Mouse (Mus musculus): ENCODE data around the gene Gm12166.

The Gm12166 gene

DNA sequence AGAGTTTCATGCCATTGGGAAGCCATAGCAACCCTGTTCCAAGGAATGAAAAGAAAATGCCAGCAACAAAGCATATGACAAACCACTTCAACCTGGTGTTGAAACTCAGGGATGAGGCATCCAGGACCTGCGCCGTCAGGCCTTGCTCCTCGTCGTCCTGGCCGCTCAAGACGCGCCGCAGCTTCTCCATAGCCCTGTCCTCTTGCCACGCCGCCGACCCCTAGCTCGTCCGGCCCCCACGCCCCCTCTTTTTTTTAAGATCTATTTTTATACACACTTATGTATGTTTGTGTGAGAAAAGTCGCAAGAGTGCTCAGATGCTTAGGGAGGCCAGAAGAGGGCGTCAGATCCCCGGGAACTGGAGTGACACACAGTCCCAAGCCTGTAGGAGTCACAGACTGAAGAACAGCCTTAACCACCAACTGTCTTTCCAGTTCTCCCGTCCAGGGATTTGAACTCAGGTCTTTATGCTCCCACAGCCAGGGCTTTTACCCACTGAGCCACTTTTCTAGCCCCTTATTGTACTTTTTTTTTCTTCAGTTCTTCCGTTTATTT is at the start of gene Gm12166:
Gm12166 (minus strand) TSS at position 217 of the 555 bp plus-strand sequence.
- peak; percentile 50 for DNase-seq (ENCODE audit: extremely low spot score)

DNA sequence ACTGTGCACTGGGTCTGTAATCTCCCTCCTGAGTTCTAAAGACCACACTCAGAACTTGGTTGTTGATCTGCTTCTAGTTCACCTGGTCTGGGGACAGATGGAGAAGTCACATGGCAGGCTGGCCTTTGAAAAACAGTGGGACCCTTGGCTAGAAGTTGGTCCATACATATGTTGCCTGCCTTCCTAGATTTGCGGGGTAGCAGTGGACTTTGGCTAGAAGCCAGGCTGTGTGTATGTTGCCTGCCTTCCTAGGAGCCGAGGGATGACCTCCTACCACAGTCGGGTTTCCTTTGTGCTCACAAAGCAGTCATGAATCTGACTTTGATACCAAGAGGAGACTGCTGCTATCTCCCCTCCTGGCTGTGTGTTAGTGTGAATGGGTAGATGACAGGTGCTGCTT is 44.9 kb upstream of the Gm12166 start:
- DNase-seq (ENCODE audit: extremely low spot score), result no peak

DNA sequence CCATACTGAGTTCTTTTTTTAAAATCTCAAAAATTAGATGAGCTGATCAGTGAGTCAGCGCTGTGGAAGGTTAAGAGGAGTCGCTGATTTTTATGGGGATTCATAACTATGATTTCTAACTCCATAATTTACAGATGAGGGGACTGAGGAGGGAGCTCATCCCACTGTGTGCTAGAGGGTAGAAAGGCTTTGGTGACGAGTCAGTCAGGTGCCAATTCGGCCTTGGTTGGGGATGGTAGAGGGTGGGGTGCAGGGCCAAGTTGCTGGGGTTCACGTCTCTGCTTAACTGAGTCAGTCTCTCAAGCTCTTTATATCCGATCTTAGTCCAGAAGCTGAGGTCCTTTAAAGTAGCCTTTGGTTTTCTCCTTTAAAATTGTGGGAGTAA is 44.1 kb upstream of the Gm12166 start:
- DNase-seq (ENCODE audit: extremely low spot score), result no peak

DNA sequence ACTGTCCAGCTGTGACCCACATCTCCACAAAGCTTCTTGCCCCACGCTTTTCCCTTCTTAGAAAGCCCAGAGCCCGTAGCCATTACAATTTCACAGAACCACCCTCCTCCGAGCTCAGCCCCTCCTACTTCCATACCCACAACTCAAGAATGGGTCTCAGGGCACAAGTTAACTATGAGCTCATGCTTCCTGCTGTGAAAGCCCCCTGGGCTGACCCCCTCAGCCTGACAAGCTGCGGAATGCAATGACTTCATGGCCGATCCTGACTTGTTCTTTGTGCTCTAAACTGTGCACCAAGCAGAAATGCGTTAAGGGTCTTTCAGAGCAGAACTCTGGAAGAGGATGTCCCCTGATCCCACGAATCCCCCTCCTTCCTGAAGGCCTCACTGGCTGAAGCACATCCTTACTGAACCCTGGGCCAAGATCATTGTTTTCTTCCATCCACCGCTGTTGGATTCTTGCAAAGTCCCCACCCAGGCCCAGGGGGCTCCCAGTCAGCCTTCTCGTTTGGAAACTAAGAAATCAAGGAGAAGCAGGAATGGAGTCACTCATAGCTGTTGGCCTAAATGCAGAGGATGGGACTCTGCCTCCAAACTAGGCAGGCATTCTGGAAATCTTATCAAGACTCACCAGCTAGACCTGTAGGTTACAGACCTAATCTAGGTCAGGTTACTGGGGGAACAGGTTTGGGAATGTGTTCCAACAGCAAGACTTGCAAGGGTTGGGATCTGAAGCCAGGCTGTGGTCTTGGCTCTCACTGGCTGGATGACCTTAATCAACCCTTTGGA is 43.5 kb upstream of the Gm12166 start:
- no peak for DNase-seq (ENCODE audit: extremely low spot score)

DNA sequence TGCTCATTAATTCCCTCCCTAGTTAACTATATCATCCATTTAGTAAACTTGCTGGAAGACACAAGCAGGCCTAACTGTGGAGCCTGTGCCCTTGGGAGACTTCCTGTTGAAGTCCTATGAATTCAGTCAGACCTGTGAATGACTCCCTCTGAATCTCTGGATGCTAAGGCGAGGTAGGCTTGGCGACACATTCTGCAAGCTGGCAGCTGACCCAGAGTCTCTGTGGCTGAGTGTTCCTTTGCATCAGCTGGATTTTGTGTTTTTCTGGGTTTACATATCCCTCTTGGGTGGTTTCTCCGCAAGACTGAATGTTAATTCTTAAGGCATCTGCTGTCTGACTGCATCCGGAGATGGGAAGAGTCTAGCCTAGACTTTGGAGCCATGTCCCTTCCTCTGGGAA is 40.0 kb upstream of the Gm12166 start:
- no peak for DNase-seq (ENCODE audit: extremely low spot score)

DNA sequence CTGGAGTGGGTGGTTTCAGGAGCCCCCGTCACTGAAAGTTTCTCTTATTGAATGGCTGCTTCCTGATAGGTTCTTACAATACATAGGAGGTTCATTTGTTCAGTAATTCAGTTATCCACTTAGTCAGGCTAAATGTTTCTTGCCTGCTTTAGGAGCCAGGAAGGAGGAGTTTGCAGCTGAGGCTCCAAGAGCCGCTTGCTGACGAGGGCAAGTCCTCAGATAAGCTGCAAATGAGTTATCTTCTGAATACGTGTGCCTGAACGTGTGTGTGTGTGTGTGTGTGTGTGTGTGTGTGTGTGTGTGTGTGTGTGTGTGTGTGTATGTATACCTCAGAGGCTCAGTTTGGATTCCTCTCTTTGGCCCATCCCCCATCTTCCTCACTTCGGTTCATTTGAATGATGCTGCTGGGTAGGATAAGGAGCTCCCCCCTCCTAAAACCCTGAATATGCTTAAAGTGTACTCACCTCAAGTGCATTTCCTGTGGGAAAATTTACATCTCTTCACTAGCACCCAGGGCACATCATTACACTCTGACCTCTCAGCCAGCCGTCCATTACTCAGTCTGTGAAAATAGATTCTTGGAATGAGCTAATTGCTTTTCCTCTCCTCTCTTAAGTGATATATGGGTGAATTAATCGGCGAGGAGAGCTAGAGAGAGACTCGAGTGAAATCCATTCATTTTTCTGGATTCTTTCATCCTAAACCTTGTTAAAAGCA is 39.0 kb upstream of the Gm12166 start:
- no peak for DNase-seq (ENCODE audit: extremely low spot score)

DNA sequence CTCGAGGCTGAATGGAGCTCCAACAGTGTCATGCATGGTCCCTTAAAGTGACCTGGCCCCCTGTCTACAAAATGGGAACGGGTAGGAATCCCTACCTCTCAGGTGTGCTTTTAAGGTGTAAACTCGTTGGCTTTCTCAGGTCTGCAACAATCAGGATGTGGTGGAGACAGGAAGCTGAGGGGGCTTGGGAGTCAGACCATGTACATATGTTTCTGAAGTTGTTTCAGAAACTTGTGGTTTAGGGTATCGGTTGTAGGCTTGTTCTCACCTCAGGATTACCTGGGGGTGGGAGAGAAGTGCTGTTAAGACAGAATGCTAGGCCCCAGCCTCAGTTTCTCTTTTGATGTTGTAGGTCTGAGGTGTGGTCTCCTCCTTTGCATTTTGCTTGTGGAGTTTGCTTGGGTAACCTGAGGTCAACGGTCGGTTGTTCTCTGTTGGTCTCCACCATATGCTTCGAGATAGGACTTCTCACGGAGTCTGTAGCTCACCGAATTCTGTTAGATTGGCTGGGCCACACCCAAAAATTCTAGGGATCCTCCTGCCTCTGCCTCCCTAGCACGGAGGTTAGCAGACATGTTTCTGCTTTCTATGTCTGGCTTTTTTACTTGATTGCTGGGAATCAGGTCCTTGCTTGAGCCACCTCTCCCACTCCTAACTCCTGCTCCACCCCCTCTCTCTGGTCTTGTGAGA is 38.1 kb upstream of the Gm12166 start:
- DNase-seq (ENCODE audit: extremely low spot score), result no peak

DNA sequence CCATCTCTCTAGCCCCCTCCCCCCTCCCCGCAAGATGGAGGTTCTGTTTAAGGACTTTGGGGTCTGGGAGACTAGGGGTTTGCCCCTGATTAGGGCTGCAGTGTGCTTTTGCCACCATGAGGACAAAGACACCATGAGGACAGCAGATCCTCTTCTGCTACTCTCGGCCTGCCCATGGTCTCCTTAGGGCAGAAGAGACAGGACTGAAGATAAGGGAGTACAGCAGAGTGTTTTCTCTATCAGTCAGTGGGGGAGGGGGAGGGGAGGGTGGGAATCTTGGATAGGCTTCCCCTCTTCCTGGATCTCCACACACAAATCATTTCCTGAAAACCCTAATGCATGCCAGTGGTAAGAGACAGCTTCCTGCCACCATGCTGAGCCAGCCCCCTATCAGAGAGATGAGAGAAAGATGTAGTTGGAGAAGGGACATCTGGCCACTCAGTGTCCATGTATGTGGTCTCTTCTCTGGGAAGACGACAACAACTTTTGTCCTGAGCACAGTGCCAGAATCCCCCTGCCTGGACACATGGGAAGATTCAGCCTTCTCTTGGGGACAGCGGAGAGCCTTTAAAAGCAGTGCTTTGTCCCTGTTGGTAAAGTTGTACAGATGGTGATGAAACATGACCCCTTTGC is 37.1 kb upstream of the Gm12166 start:
- peak; percentile 14 for DNase-seq (ENCODE audit: extremely low spot score)

DNA sequence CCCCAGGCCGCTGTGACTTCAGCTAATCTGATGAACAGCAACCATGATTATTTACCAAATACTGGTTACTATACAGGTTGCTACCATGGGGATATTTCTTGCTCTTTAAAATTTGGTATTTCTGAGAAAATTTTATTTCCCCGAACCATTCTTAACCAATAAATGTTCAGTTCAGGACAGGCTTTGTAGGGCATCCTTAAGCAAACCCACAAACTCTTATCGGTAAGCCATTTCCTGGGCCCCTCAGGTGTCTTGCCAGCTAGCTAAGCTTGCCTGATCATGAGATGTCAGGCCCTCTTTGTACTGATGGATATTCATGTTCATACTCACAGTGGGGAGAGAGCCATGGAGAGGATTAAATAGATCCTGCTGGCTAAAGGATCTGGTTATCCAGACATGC is 34.3 kb upstream of the Gm12166 start:
- no peak for DNase-seq (ENCODE audit: extremely low spot score)

DNA sequence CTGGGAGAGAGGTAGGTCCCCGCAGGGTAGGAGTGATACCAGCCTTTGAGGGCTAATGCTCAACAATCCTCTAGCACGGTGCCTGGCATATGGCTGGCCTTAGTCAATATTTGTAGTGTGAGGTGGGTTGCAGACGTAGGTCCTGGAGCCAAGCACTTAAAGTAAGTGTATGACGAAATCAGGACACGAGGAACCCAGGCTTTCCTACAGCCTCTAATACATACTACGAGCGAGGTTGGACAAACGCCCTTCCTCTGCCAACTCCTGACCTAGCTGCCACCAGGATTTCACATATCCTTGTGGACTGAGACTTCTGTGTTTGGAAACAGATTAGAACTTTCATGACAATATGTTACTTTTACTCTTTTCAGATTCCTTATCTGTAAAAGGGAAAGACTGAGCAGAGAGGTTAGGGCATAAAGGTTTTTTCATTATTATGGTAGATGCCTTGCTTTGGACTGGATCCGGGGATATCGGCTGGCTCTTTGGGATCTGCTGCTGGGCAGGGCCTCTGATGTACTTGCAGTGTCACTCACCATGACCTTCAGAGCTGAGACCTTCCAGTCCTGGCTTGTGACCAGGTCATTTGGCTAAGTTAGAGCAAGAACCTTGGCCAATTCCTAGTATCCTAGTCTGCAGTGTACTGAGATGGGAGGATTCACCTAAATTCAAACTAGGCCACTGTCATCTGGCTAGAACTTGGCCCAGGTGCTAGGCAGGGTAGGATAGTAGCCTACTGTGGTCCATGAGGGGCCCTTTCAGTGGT is 33.5 kb upstream of the Gm12166 start:
- DNase-seq (ENCODE audit: extremely low spot score), result no peak

DNA sequence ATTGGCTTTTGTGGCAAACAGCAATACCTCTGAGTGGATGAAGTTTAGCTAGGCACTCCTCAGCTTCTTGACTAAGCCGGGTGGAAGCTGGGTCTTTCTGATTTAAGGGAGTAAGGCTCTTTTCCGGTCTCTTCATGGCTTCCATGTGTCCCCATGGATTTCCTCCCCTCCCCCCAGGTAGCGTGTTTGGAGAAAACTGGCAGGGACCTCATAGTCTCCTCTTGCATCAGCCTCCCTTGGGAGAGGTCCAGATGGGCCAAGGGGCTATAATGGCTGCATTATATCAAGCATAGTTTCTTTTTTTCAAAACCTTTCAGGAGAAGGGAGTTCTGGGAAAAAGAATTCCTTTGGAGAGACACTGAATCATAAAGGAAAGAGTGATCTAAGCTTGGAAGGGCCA is 32.4 kb upstream of the Gm12166 start:
- no peak for DNase-seq (ENCODE audit: extremely low spot score)

DNA sequence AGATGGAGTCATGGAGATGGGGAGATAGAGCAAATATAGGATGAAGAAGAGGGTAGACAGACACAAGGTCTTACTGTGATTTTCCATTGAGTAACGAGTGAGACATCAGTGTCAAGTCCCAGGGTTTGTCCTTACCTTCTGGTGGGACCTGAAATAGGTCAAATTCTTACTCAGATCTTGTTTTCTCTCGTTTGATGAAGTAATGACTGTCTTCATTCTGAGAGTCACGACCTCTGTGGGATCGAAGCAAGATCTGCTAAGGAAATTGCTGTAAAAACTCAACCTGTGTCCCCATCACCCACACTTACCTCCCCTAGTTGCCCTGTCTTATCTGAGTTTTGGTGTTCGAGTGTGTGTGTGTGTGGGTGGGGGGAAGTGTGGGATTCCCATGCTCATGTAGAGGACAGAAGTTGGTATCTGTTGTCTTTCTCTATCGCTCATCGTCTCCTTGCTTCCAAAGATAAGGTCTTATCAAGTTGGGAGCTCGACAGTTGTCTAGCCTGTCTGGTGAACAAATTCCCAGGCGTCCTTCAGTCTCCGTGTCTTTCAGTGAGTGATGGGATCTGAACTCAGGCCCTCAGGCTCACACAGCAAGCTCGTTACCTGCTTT is 31.8 kb upstream of the Gm12166 start:
- DNase-seq (ENCODE audit: extremely low spot score), result no peak

DNA sequence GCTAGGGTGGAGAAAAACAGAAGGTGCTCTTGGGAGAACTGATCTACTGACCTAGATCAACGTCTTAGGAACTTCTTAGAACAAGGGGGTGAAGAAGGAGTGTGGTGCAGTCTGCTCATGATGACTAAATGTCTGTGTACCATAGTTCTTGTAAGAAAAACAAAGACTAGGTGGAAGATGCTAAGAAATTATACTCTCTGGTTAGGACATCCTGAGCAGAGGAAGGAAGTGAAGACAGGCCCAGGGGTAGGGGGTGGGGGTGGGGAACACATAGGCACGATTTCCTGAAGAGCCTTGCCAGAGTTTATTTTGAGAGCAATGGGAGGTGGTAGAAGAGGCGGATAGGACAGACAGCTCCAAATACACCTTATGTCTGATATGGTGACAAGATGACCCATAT is 31.3 kb upstream of the Gm12166 start:
- no peak for DNase-seq (ENCODE audit: extremely low spot score)

DNA sequence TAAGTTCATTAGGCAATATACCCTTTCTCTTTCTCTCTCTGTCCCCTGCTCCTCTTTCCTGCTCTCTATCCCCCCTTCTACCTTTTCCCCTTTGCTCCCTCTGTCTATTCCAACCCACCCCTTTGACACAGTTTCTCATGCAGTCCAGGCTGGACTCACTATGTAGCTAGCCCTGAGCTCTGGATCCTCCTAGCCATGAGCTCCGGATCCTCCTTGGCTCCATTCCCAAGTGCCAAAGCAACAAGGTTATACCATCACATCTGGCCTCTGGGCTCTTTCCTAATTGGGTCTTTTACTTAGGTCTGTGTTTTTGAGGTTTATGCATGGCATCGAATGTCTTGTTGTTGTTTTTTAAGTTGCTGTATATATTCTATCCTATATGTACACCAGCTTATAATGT is 29.0 kb upstream of the Gm12166 start:
- DNase-seq (ENCODE audit: extremely low spot score), result no peak

DNA sequence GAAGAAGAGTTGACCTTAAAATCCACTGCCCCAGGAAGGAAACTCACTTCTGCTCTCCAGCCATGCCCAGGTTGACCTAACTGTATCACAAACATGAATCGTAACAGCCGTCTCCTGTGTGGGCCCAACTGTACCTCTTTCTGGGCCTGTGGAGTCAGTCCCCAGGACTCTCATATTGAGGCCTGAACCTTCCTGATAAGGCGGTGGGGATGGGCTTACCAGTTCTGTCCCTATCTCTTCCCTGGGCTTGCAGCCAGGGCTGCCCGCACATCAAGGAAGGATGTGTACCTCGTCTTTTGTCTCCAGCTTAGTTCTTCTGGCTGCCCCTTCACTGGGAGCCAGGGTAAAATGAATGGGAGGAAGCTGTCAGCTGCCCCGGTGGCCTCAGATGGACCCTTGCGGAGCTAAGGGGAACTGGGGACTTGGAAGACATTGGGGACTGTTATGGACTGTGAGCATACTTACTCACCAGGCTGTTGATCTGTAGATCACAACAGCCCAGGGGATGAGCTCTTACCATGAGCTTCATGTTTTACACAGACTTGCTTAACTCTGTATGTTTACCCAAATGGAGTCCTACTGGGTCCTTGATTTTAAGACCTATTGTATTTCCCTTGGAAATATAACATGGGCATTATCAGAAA is 25.7 kb upstream of the Gm12166 start:
- no peak for DNase-seq (ENCODE audit: extremely low spot score)

DNA sequence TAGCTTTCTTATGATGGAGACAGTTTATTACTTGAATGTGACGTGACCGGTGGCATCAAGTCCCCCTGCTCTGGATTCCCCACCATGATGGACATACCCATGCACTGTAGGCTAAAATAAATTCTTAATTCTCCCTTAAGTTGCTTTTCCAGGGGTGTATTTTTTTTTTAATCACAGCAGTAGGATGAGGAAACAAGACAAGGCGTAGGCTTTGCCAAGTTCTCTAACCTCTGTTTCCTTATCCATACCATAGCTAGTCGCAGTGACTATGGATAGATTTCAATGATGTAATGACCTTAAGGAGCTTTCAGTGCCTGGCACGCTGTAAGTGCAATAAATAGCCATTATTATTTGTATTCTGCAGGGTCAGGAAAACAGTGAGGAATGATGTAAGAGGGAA is 25.2 kb upstream of the Gm12166 start:
- DNase-seq (ENCODE audit: extremely low spot score), result no peak

DNA sequence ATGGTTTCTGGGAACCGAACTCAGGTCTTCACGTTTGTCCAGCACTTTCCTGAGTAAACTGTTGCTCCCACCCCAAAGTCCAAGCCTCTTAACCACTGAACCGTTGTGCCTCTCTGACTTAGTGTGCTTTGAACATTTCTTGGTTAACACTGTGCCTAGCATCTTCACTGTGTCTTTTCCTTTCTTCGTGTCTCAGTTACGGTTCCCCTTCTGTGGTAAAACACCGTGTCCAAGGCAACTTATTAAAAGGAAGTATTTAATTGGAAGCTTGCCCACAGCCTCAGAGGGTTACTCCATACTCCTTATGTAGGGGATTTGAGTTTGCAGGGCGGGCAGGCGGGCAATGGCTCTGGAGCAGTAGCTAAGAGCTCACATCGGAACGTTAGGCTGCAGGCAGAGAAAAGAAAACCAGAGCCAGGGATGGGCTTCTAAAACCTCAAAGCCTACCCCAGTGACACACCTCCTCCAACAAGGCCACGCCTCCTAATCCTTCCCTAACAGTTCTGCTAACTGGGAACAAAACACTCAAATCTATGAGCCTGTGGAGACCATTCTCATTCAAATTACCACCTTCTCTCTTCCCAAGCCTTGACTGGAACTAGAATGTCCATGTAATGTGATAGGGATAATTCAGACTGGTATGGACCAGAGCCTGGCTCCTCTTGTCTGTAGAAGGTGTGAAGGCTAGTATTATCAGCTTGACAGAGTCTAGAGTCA is 24.5 kb upstream of the Gm12166 start:
- DNase-seq (ENCODE audit: extremely low spot score), result no peak

DNA sequence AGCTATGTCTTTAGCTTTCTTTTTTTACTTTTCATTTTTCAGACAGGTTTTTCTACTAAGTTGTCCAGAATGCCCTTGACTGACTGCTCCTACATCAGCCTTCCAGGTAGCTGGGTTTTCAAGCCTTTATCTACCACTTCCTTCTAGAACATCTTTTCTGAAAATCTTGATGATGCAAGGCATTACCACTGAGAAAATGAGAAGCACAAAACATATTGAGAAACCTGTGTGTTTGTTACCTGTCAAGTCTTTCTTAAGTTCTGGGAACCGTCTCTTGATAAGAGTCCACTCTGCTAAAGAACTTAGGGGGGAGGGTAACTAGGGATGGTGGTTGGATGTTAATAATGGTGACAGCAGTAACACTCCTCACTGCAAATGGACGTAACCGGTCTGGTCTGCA is 23.4 kb upstream of the Gm12166 start:
- no peak for DNase-seq (ENCODE audit: extremely low spot score)

DNA sequence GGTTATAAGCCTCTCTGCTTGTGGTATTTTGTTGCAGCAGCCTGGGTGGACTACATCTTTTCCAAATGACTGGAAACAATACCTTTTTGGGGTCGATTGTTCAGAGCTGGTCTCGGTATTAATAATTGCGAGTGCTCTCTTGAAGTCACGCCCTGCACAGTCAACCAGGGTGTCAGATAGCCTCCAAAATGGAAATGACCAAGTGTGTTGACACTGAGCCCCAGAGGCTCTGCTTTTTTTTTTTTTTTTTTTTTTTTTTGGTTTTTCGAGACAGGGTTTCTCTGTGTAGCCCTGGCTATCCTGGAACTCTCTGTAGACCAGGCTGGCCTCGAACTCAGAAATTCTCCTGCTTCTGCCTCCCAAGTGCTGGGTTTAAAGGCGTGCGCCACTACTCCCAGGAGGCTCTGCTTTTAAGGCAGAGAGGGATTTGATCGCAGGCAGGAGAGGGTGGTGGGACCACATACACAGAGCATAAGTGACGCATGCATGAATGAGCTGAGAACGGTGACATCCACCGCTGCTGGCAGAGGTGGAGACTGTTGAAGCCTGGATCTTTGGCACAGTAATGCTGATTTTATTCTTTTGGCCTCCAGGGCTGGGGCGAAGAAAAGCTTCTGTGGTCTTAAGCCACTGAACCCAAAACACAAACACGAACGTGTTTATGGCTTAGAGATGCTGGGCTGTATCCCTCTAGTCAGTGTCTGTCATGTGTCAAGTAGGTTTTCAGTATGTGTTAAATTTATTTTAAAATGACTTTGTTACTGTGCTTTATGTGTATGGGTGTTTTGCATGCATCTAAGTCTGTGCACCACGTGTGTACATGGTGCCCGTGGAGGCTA is 21.9 kb upstream of the Gm12166 start:
- no peak for DNase-seq (ENCODE audit: extremely low spot score)
